Mouse (Mus musculus) kidney, postnatal 25 days (tissue): ENCODE results near the gene Parl.

Experiments
- DNase-seq, 2 experiments: peaks; one replicate each; pipeline ENCODE4 v3.0.0; 2021; ENCODE audit warnings: mixed read lengths in 2 of 2

Parl gene

DNA sequence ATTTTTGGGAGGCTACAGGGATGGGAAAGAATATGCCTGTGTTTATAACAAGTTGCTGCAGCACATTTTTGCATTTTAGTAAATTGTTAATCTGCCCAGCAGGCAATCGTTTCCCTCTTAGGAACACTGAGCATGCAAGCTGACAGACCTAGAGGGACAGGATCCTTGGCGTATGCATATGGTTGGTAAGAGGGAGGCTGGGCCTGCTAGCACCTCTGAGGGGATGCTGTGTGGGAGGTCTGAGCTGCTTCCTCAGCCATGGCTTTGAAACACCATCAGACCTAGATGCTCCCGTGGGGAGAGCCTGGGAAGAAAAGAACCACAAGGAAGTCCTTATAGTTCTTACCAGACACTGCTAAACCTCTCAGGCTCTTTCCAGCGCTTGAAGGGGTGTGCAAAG, 67.8 kb downstream of the Parl start:
- DNase-seq: no peak
